Mouse (Mus musculus) right cerebral cortex, adult 18-20 months (tissue): Measurements from ENCODE around the gene Cops2.

Source experiments
- DNase-seq: peaks from one replicate; pipeline ENCODE4 v3.0.0; 2022; ENCODE audit warnings: mixed read lengths

Gene Cops2

DNA sequence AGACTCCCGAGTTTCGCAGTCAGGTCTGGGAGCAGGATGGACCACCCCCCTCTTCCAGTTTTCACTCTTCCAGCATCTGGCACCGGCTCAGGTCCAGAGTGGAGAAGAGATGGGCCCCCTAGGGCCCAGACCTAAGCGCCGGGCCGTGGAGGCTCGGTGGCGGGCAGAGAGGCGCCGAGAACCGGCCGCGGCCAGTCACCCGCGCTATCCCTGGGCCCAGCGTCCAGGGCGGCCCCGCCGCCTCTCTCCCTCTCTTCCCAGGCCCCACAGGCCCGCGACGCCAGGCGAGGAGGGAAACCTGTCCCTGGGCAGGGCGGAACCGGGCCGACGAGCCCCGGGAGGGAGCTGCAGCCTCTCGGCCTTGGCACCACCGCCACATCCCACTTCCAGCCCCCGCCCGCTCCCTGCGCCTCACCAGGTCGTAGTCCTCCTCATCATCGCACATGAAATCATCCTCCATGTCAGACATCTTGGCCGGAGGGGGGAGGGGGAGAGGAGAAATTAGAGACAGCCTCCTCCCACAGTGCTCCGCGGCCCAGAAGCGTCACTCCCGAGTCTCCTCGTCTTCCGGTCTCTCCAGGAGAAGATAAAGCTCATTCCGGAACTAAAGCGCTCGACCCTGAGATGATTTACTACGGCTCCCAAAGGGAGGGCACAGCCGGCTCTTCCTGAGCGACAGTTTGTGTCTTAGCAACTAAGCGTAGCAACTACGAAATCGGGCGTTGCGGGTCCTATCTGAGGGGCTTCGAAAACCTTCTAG lies at the start of gene Cops2, which contains the start of gene Galk2:
Cops2 (minus strand) TSS at position 619 of the 760 bp plus-strand sequence.
Galk2 (plus strand) TSS at position 589 of the 760 bp plus-strand sequence.
- DNase-seq: peak; percentile 97

DNA sequence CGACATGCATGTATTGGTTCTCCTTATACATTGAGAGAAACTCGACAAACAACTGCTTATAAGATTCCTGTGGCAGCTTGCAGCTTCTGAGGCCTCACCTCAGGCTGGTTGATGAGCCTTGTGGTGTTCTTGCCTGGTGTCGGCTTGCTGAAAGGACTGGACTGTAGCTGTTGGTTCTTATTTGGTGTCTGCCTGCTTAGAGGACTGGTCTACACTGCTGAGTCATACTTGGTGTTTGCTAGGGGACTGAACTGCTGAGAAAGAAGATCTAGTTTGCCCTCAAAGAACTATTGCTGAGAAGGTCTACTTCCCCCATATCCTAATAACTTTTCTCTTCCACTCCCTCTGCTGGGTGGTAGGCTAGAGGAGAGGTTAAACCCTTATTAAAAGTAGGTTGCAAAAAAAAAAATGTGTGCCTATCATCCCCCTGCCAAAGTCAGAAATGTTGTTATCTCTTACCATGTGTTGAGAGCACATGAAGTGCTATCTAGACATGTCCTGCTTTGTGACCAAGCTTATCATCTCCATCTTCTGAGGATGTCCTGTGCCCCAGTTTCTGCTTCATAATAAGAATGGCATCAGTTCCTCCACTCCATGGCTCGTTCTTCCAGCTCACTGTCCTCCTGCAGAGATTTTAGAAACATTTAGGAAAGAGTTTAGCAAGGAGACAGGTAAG lies 48.8 kb upstream of the Cops2 start:
- DNase-seq: no peak

DNA sequence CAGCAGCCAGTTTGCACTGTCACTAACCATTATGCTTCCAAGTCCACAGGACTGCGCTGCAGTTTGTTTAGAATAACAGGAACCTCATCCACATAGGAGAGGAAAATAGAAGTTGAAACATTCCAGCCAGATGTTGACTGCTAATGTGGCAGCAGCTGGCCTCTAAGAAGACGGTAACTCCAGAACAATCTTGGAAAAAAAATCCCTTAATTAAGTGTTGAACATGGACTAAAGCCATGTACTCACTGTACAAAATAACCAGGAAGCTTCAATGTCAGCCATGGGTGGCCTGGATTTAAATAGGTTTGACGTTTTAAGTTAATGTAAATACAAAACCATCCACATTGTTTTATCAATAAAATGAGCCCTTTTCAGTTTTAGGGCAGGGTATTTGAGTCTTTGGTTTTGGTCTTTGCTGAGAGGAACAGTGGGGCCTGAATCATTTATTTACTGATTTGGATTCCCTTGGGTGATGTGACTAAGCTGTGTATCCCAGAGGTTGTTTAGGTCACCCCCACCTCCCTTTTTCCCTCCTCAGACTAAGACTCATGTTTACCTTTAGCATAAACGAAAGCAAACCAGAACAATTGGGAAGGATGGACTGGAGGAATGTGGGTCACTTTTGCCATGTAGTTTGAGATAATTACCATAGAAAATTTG lies 47.6 kb upstream of the Cops2 start:
- DNase-seq: no peak

DNA sequence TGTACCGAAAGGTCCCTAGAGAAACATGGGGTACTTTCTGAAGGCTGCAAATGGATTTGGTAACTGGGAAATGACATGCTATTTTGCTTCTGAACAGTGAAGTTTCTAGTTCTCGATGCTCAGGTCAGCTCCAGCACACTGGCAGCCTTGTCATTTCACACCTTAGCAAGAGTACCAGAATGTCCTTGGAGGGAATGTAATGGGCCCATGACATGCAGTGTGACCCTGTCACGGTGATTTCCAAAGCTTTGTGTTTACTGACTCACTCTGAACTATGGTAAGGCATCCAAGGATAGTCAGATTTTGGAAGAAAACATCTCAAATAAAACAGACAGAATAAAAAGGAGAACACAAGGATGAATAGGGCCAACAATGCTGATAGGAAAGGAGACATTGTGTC lies 42.5 kb upstream of the Cops2 start:
- DNase-seq: no peak

DNA sequence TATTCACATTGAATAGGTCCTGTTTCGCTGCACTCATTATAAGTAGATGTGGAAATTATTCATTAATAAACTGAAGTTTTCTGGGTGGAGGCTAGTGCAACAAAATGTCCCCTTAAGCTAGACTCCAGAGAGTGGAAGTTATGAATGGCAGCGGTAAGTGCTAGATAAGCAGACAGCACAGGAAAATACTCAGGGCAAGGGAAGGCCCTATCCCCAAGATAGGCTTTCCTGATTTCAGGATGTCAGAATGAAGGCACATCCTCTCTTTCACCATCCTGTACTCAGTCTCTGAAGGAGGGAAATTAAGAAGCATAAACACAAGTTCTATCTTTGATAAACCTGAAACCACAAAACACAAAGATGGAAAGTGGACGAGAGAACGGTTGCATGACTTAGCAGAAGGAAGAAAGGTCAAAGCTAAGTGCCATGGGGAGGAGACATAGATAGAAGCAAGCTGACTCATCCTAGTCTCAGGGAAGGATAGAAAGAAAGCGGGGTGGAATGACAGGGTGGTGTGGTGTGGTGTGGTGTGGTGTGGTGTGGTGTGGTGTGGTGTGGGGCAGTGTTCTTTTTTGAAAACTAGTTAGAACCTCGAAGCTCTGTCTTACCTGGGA lies 42.0 kb upstream of the Cops2 start:
- DNase-seq: no peak

DNA sequence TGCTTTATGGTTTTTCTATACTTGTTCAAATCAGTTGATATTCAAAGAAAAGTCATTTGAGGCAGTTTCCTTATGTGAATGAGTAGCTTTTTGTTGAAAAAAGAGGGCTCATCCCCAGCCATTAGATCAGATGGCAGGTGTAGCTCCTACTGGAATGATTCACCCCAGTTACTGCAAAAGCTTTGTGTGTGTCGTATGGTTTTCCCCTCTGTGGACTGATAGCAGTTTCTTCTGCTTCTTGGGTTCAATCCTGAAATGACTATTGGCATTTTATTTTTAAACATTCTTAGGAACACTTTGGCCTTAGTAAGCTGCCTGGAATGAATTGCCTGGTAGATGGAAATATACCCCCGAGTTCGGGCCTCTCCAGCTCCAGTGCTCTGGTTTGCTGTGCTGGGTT lies 37.4 kb upstream of the Cops2 start:
- DNase-seq: no peak

DNA sequence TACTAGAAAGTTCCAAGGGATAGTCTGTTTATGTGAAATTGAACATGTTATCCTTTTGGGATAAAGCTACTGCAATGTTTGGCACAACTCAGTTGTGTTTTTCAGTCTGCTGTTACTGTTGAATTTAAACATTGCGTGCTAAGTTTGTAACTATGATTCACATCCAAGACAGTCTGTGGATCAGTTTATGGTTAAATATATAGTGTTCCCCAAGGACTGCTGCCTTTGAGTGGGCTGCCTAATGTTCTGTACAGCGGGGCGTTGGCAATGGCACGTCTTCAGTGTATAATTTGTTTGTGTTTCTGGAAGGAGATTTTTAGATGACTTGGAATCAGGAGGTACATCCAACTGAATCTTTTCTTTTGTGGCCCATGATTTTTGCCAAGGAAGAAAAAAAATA lies 36.2 kb upstream of the Cops2 start:
- DNase-seq: peak; percentile 13

DNA sequence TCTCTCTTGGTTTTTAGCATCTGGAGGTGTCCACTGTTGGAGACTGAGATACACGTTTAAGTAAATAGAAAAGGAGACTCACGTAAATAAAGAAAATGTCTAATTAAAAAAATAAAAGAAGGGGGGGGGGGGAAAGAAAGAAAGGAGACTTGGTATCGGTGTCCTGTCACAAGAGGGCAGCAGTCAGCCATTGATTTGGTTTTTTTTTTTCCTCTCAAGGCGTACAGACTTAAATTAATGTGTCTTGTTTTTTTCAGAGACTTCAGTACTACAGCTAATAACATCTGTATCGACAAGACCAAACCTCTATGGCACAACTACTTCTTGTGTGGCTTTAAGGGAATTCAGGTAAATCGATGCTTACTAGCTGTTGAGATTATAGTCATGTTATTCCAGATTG lies 34.2 kb upstream of the Cops2 start:
- DNase-seq: no peak

DNA sequence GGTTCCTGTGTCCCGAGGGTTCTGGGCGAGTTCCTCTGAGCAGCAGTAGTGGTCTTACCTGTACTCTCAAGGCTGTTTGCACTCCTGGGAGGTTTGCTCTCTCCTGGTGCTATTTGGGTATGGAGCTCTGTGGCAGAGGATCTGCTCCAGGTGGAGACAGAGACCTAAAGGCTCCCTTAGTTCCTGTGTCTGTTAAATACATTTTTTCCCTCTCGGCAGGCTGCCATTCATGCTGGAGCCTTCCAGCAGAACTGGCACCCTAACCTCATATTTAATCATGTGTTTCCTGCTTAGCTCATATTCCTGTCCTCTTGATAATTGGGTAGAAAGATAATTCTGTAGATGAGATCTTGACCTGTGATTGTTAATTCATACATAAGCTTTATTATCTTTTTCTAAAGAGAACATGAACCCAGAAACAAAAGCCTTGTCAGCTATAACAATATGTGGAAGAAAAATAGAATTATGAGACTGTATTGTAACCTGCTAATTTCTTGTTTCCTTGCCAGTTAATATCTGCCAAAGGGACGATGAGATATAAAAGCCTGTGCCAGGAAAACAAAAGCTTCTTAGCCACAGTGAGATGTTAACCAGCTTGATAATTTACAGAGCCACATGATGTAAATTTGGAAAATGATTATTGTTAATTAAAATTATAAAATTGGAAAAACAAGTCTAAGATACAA lies 27.1 kb upstream of the Cops2 start:
- no peak for DNase-seq

DNA sequence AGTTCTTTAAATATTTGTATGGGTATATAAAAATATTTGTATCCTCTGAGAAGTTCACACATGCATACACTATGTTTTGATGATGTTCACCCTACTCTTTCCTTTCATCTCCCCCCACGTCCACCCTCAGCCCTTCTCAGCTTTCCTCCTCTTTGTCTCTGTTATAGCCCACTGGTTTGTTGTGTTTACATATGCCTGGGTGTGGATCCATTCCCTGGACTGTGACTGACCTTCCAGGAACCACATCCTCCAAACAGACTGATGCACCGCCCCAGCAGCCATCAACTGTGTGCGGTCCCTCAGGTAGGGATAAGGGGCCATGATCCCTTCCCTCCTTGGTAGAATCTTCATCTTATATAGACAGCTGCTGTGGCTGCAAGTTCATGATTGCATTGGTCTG lies 11.2 kb upstream of the Cops2 start:
- DNase-seq: no peak

DNA sequence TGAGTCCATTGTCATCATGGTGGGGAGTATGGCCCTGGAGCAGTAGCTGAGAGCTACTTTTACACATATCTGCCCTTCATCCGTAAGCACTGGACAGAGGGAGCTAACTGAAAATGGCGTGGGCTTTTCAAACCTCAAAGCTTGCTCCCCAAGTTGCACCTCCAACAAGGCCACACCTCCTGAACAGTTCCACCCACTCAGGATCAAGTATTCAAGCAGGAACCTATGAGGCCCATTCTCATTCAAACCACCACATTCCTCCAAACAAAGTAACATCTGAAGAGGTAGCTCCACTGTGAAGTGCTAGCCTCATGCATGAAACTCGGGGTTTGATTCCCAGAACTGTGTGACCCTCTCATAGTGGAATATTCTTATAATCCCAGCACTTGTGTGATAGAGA lies 9.4 kb upstream of the Cops2 start:
- no peak for DNase-seq

DNA sequence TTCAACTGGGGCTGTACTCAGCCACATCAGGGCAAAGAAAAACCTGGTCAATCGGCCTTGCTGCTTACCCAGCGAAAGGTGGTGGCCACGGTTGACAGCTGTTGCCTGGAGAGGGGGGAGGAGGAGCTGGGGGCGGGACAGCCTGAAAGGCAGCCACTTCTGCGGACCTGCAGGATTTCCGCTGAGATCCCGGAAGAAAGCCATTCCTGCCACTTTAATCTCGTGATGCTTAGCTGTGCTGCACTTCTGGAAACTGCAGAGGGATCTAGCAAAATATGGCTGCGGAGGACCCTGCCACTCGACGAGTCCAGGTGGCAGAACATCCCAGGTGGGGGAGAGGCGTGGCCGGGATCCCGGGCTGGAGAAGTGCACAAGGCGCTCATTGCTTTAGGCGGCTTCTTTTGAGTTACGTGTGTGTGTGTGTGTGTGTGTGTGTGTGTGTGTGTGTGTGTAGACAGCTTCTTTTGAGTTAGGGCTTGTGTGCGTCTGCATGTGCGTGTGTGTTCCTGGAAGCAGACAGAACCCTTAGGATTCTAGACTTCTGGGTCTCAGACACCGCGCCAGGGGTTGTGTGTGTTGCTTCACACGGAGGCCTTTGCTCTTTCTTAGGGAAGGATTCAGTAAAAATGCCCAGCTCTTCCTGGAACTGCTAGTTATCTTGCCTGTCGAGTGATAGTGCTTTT lies 7.3 kb upstream of the Cops2 start:
- DNase-seq: peak; percentile 65

DNA sequence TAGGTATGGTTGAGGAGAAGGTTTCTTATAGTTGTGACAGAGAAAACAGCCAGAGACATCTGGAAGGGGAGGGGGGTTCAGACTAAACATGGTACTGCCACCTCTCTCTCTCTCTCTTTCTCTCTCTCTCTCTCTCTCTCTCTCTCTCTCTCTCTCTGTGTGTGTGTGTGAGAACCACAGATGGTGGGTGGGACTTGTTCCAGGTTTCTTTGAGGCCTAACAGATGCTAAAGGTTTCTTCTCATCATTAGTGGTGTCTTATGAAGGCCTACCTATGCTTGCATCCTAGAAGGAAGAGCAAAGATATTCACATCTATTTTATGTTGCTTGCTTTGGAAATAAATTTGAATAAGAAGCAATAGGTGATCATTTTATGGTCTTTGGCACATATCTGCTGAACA lies 6.6 kb upstream of the Cops2 start:
- no peak for DNase-seq

DNA sequence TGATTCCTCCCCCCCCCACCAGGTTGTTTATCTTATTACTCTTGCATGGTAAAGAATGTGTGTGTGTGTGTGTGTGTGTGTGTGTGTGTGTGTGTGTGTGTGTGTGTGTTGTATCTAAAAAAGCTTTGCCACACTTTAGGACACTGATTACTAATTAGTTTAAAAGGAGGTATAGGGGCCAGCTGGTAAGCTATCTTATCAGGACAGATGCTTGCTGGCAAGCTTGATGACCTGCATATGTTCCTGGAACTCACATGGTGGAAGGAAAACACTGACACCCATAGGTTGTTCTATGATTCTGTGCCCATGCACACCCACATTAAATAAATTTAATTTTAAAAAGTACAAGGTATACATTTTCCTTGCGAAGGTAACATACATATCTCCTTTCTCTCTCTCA lies 5.6 kb upstream of the Cops2 start:
- no peak for DNase-seq

DNA sequence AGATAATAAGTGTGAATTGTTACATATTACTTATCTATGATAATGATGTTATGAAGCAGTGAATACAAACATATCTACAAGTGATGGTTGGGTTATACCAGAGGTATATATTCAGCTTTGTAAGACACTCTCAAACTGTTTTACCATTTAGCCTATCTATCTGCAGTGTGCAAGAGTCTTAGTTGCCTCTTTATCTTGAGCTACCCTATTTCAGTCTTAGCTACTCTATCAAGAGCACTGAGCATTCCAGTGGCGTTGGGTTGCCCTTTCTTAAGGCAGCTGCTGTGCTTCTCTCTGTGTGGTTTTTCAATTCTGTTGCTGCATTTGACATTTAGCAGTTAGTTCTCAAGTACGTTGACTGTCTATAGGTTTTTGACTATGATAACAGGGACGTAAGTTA lies 4.9 kb upstream of the Cops2 start:
- no peak for DNase-seq

DNA sequence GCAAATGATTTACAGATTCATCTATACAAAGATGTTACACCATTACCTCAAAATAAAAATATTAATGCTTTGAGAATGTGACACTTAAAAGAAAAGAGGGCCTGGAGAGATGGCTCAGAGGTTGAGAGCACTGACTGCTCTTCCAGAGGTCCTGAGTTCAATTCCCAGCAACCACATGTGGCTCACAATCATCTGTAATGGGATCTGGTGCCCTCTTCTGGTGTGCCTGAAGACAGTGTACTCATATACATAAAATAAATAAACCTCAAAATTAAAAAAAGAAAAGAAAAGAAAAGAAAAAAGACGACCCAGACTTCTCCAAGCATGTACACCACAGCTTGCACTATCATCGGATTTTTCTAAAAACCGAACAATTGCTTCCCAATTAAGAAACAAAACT lies 1.2 kb downstream of the Cops2 start:
- no peak for DNase-seq

DNA sequence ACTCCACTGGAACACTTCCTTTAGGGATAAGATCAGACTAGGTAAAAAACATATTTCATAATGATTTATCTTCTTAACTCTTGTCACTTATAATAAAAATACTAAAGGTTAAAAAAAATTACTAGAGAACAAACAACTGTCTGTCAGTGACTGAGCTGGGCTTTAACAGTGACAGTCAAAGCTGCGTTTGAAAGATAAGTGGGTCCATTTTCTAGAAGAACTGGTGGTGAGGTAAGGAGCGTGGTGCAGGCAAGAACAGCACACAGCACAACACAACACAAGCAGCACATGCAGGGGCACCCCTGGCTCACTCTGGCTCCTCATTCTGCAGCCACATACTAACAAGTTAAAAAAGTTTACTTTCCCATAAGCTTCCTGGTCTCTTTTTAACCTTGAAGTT lies 7.7 kb downstream of the Cops2 start:
- no peak for DNase-seq

DNA sequence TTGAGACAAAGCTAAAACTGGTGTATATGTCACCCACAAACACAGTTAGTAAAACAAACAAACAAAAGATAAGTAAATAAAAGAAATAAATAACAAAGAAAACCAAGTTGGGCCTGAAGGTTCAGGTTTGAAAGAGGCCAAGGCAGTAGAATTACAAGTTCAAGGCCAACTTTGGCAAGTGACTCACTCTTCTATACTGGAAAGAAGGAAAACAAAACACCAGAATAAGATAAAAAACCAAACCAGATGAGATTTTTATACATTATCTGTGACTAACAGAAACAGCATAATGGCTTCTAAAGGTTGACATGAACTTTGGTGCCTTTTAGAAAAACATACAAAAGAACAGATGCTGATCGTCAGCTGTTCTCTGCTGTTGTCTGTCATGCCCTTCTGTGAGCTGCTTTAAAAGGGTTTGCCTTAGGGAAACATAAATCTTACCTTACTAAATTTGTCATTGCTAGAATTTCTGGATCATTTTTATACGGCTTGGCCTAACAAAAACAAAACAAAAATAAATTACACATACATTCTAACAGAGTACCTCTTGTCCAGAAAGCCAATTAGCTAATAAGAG lies 20.1 kb downstream of the Cops2 start:
- DNase-seq: no peak

DNA sequence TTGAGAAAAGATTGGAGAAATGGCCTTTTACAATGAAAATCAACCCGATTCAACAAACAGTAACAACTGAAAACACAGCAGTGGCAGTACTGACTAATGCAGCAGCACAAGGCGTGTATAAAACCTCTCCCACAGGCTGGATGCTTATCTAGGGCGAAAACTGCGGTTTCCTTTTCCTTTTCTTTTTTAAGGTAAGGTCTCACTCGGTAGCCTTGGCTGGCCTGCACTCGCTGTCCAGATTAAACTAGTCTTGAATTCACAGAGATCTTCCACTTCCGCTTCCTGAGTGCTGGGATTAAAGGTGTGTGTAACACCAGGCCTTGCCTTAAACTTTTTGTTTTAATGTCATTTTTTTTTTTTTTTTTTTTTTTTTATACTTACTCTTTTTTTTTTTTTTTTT lies 20.8 kb downstream of the Cops2 start:
- DNase-seq: no peak

DNA sequence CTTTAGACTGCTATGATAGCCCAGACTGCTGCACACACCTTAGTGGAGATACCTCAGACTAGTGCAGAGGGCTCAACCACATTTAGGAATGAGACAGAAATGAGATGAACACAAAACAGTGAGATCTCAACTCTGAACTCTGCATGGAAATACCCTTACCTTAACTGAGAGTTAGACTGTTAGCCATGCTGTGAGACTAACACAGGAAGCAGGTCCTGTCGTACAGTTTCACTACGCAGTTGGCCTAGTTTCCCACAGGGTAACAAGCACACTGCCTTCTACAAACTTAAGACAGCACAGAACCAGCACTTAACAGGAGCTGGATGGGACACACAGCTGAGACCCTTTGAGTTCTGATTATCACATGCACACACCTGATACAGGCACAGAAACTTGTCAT lies 29.0 kb downstream of the Cops2 start:
- no peak for DNase-seq

DNA sequence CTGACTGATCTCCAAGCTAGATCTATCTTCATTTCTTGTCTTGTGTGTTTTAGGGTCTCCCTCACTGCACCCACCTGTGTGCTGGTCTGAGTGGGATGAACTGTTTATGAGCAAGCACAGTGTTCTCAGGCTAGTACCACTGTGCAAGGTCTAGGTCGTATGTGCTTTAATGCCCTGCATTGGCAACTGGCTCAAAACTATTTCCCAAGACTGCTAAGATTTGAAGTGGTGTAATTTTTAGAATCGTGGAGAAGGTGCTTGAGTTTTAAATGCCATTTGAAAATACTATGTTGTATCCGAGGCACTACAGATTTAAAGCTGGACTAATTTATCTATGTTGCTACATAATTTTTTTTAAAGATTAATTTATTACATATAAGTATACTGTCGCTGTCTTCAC lies 31.0 kb downstream of the Cops2 start:
- no peak for DNase-seq

DNA sequence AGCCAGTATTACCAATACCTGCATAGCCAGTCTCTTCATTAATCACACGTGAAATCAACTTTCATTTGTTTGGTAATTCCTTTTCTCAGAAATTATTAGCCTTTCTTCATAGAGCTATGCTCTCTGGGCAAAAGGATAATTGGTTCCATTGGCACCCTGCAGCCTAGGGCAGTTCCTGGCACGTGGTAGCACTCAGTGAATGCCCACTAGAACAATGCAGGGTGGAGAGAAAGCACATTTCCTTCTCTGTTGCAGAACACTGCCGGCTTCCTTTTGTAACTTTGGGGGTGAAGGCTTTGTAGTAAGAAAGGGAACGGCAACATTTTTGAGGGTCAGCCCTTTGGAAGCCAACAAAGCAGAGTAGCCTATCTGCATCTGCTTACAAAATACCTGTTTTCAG lies 32.7 kb downstream of the Cops2 start:
- DNase-seq: no peak
